Mouse (Mus musculus): ENCODE measurements around the gene Ap5s1. TPM values are rescaled to one million over a fixed set of nuclear protein-coding genes. Genes with fewer than 3 reads are reported as not detected.

The Ap5s1 gene
- total and polyA plus RNA-seq, 3 experiments, result 9.1 to 22.5 (median 9.9) TPM

GRCm38 (mm10) chr2:131196606-131197316 lies 10.1 kb upstream of the Ap5s1 start:
- H3K27ac ChIP-seq (ENCODE audit: insufficient read depth, low read depth), result no peak overlapping the region; the same call in 1 of the 2 replicates
- no peaks in the 10 kb centered on the region for H3K27me3 ChIP-seq (replicated peaks)
- in situ Hi-C loops (cut with MboI; ENCODE audit: low pct_ligation_motif_present, low pct_unique_long_range_greater_than_20kb, low sequenced_read_pairs) (no loop called here), dilution Hi-C loops (cut with MboI; ENCODE audit: extremely low pct_ligation_motif_present, extremely low pct_unique_long_range_greater_than_20kb, low sequenced_read_pairs) (no loop called here)
- no peak overlapping the region for H3K4me3 ChIP-seq (replicated peaks in 1 of 3; ENCODE audit: low read depth in 2 of 3, low read length in 2 of 3, poor library complexity in 1 of 3)
- H3K79me2 ChIP-seq (replicated peaks; ENCODE audit: control insufficient read depth, extremely low read depth, insufficient read depth, poor library complexity, severe bottlenecking), result no peaks in the 10 kb centered on the region
- H3K36me3 ChIP-seq (replicated peaks in 1 of 2; ENCODE audit: control insufficient read depth in 1 of 2, insufficient read depth in 1 of 2, low read length in 1 of 2), result peaks cover 30 to 84% of the 10 kb centered on the region in 2 experiments
- no peak overlapping the region for H3K4me2 ChIP-seq (ENCODE audit: insufficient read depth, low read depth, poor library complexity, severe bottlenecking)
- H3K9me3 ChIP-seq (replicated peaks; ENCODE audit: low read length), result peaks cover 20% of the 10 kb centered on the region
- H3K9ac ChIP-seq (ENCODE audit: insufficient read depth, low read depth), result no peak overlapping the region
- DNase-seq (ENCODE audit: extremely low read depth), result no peak
- peaks cover 16 to 54% of the 10 kb centered on the region in 2 experiments for H3K4me1 ChIP-seq (ENCODE audit: control insufficient read depth in 1 of 2, insufficient read depth in 2 of 2)
- TF ChIP-seq ZMIZ1 (IDR thresholded peaks at IDR 0.05; ENCODE audit: low read depth, low read length) (no peak), MYC (IDR thresholded peaks at IDR 0.05; ENCODE audit: low read depth, low read length) (no peak), UBTF (IDR thresholded peaks at IDR 0.05; ENCODE audit: low read depth, low read length) (no peak), E2F4 (IDR thresholded peaks at IDR 0.05; ENCODE audit: insufficient replicate concordance, low read depth, low read length) (no peak), RCOR1 (conservative IDR thresholded peaks at IDR 0.05; ENCODE audit: low read depth, low read length) (no peak), ZC3H11A (IDR thresholded peaks at IDR 0.05; ENCODE audit: low read depth, low read length) (no peak), USF2 (conservative IDR thresholded peaks at IDR 0.05; ENCODE audit: low read depth, low read length) (no peak), BHLHE40 (IDR thresholded peaks at IDR 0.05; ENCODE audit: low read depth, low read length) (no peak), MAFK (IDR thresholded peaks at IDR 0.05; ENCODE audit: insufficient replicate concordance, low read length) (no peak), NELFE (IDR thresholded peaks at IDR 0.05; ENCODE audit: low read depth, low read length) (no peak), CHD2 (IDR thresholded peaks at IDR 0.05; ENCODE audit: low read length) (no peak), NRF1 (IDR thresholded peaks at IDR 0.05; ENCODE audit: low read depth, low read length) (no peak), MXI1 (IDR thresholded peaks at IDR 0.05; ENCODE audit: low read depth, low read length) (no peak), GABPA (IDR thresholded peaks at IDR 0.05; ENCODE audit: insufficient replicate concordance, low read depth, low read length) (no peak), ZKSCAN1 (IDR thresholded peaks at IDR 0.05; ENCODE audit: borderline replicate concordance, low read depth, low read length) (no peak), TCF12 (IDR thresholded peaks at IDR 0.05; ENCODE audit: low read depth, low read length) (no peak), SMC3 (IDR thresholded peaks at IDR 0.05; ENCODE audit: low read depth, low read length) (no peak), CTCF (conservative IDR thresholded peaks at IDR 0.05 in 1 of 2, IDR thresholded peaks at IDR 0.05 in 1 of 2; ENCODE audit: low read depth in 2 of 2, low read length in 2 of 2) (no peak), SIN3A (IDR thresholded peaks at IDR 0.05; ENCODE audit: low read length) (no peak)

DNA sequence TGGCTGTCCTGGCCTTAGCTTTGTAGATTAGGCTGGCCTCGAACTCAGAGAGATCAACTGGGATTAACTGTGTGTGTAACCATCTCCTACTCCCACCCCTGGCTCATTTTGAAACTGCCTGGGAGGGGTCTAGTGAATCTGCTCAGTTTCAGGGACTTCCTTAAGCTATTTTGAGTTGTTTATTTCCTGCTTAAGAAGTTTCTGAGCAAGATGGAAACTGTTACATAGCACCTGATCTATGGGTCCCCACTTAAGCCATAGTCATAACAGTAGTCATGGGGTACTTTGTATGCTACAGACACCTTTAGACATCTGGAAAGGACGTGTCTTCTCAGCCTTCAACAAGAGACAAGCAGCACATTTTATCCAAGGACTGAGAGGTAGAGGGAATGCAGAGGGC lies 6.2 kb upstream of the Ap5s1 start:
- H3K27me3 ChIP-seq (replicated peaks), result no peaks in the 10 kb centered on the region
- no peaks in the 10 kb centered on the region for H3K79me2 ChIP-seq (replicated peaks; ENCODE audit: control insufficient read depth, extremely low read depth, insufficient read depth, poor library complexity, severe bottlenecking)
- DNase-seq (ENCODE audit: extremely low read depth), result peak; percentile 55
- H3K27ac ChIP-seq (ENCODE audit: insufficient read depth, low read depth), result no peak overlapping the region
- no peak overlapping the region for H3K4me2 ChIP-seq (ENCODE audit: insufficient read depth, low read depth, poor library complexity, severe bottlenecking)
- dilution Hi-C loops (cut with MboI; ENCODE audit: extremely low pct_ligation_motif_present, extremely low pct_unique_long_range_greater_than_20kb, low sequenced_read_pairs) (no loop called here), in situ Hi-C loops (cut with MboI; ENCODE audit: low pct_ligation_motif_present, low pct_unique_long_range_greater_than_20kb, low sequenced_read_pairs) (no loop called here)
- H3K4me1 ChIP-seq (ENCODE audit: control insufficient read depth in 1 of 2, insufficient read depth in 2 of 2), result peaks cover 12 to 25% of the 10 kb centered on the region in 2 experiments
- no peak for TF ChIP-seq NELFE (IDR thresholded peaks at IDR 0.05; ENCODE audit: low read depth, low read length)
- TF ChIP-seq TCF12 (IDR thresholded peaks at IDR 0.05; ENCODE audit: low read depth, low read length), result peak; percentile 71
- TF ChIP-seq EP300 (IDR thresholded peaks at IDR 0.05; ENCODE audit: low read length), result peak; percentile 87
- peak; percentile 90 for TF ChIP-seq JUND (conservative IDR thresholded peaks at IDR 0.05; ENCODE audit: low read depth, low read length)
- peak; percentile 87 for TF ChIP-seq IRF4 (IDR thresholded peaks at IDR 0.05; ENCODE audit: low read depth, low read length)
- no peak for TF ChIP-seq SMC3 (IDR thresholded peaks at IDR 0.05; ENCODE audit: low read depth, low read length)
- TF ChIP-seq MYC (IDR thresholded peaks at IDR 0.05; ENCODE audit: low read depth, low read length), result 0 out of 2 replicates have a peak, but pooled peaks have one; percentile 47
- TF ChIP-seq ZC3H11A (IDR thresholded peaks at IDR 0.05; ENCODE audit: low read depth, low read length), result no peak
- TF ChIP-seq JUN (IDR thresholded peaks at IDR 0.05; ENCODE audit: insufficient read depth, low read depth, low read length), result peak; percentile 73
- TF ChIP-seq GABPA (IDR thresholded peaks at IDR 0.05; ENCODE audit: insufficient replicate concordance, low read depth, low read length), result no peak
- no peak for TF ChIP-seq MAX (IDR thresholded peaks at IDR 0.05; ENCODE audit: low read length)
- TF ChIP-seq MEF2A (IDR thresholded peaks at IDR 0.05; ENCODE audit: borderline replicate concordance, low read depth, low read length), result peak; percentile 87
- 0 out of 2 replicates have a peak, but pooled peaks have one; percentile 17 for TF ChIP-seq CHD2 (IDR thresholded peaks at IDR 0.05; ENCODE audit: low read length)
- peak; percentile 56; the same call in 1 of the 2 replicates for TF ChIP-seq ETS1 (conservative IDR thresholded peaks at IDR 0.05; ENCODE audit: low read depth, low read length)
- TF ChIP-seq RCOR1 (conservative IDR thresholded peaks at IDR 0.05; ENCODE audit: low read depth, low read length), result 0 out of 2 replicates have a peak, but pooled peaks have one; percentile 62
- TF ChIP-seq BHLHE40 (IDR thresholded peaks at IDR 0.05; ENCODE audit: low read depth, low read length), result peak; percentile 51; the same call in 1 of the 2 replicates
- TF ChIP-seq SIN3A (IDR thresholded peaks at IDR 0.05; ENCODE audit: low read length), result peak; percentile 39; the same call in 1 of the 2 replicates
- H3K9me3 ChIP-seq (replicated peaks; ENCODE audit: low read length), result peaks cover 20% of the 10 kb centered on the region
- H3K36me3 ChIP-seq (replicated peaks in 1 of 2; ENCODE audit: control insufficient read depth in 1 of 2, insufficient read depth in 1 of 2, low read length in 1 of 2), result peaks cover 6 to 49% of the 10 kb centered on the region in 2 experiments
- no peak overlapping the region for H3K9ac ChIP-seq (ENCODE audit: insufficient read depth, low read depth)
- no peak overlapping the region for H3K4me3 ChIP-seq (replicated peaks in 1 of 3; ENCODE audit: low read depth in 2 of 3, low read length in 2 of 3, poor library complexity in 1 of 3)

Measured in CH12.LX (cell line).